Mouse (Mus musculus): Measurements from ENCODE around the gene Fetub. TPM values are rescaled to one million over a fixed set of nuclear protein-coding genes. Genes with fewer than 3 reads are reported as not detected.

The Fetub gene
- not detected in 2 replicates for polyA plus RNA-seq (2016; fragmentation: Nextera tagmentation; extraction: Ambion mirVana)

DNA sequence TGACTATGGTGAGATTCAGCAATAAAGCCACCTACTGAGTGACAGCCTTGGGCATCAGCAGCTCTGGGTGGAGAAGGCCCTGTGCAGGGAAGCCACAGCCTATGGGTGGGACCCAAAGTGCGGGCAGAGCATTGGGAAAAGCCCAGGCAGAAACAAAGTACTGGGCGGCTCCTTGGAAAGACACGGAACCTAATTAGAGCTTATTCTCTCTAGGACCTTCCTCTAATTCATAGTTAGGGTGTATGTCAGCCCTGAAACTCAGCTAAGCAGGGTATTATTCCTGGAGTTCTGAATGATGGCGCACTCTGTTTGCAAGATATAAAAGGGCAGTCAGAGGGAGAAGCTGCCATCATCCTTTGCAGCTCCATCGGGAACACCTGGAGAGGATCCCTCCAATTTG lies at the start of gene Fetub:
Fetub (plus strand) TSS at position 301 of the 400 bp plus-strand sequence.
- Histone ChIP-seq H3K36me3 (no peaks in the 10 kb centered on the region), H3K4me2 (replicated peaks) (no peak within 1 kb of the TSS), H3K27ac (no peak within 1 kb of the TSS), H3K4me1 (no peaks in the 10 kb centered on the region), H3K9me3 (replicated peaks) (no peaks in the 10 kb centered on the region; the same call in 1 of the 2 replicates), H3K4me3 (no peak within 1 kb of the TSS), H3K27me3 (no peaks in the 10 kb centered on the region), H3K9ac (no peak within 1 kb of the TSS)
- 87% methylated on average over 5 of the region's 5 CpGs for WGBS
- no peak for ATAC-seq (ENCODE audit: low FRiP score)

DNA sequence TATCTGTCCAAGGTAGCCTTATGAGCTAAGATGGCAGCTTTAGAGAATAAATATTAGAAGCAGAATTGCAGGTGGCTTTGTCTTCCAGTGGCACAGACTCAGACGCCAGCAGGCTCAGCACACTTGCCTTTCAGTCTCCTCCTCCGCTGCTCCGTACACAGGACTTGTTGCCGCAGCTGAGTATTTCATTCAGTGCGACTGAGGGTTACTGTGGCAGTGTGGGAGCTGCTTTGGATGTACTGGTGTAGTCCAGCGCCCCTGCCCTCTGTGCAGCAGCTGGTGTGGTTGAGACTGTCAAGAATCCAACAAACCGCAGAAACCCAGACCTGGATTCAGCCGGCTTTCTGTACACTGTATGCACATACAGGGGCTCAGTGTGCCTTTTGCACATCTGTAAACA lies 45.7 kb upstream of the Fetub start:
- Histone ChIP-seq H3K27me3 (no peaks in the 10 kb centered on the region), H3K27ac (no peak overlapping the region), H3K4me3 (no peak overlapping the region), H3K4me2 (replicated peaks) (no peak overlapping the region), H3K9me3 (replicated peaks) (no peaks in the 10 kb centered on the region), H3K9ac (no peak overlapping the region), H3K4me1 (no peaks in the 10 kb centered on the region), H3K36me3 (peaks cover 63% of the 10 kb centered on the region)
- WGBS: 94% methylated on average over 8 of the region's 8 CpGs
- ATAC-seq (ENCODE audit: low FRiP score): no peak

- peaks cover 56% of the 10 kb centered on the region for H3K36me3 ChIP-seq
- H3K27me3 ChIP-seq: no peaks in the 10 kb centered on the region
- WGBS: 74% methylated on average over 4 of the region's 4 CpGs
Measured at GRCm38 (mm10) chr16:22873369-22873768, 44.8 kb upstream of the Fetub start.

DNA sequence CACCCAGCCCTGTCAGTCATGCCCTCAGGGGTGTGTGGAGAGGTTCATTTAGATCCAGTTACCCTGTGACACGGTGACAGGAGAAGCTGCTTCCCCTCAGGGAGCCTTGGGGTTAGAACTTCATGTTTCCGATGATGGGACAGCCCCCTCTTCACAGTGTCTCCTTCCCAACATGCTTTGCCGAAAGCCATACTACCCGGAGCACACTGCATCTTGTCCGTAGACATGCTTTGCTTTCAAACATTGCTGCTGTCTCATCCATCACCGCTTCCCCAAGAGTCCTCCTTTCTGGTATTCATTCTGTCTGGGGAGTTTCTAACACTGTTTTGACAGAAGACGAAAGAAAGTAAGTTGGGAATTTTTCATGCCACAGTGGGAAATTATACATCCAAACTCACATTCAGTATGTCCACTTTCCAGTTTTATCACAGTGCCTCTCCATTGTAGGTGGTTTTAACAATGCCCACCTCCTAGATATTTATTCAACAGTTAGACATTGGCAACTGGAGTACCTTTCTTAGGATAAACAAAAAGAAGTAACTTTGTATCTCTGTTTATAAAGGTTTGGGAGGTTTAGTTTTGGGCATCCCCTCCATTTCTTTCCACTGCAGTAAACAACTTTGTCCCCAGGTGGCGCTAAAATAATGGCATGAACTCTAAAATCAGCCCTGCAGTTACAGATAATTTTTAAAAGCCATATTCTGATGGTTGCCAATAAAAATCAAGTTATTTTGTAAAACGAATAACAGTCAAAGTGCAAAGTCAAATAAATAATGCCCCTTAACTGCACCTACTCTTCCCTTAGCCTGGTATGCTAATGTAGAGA lies 41.7 kb upstream of the Fetub start:
- Histone ChIP-seq H3K27me3 (no peaks in the 10 kb centered on the region), H3K4me2 (replicated peaks) (no peak overlapping the region), H3K9me3 (replicated peaks) (no peaks in the 10 kb centered on the region), H3K4me1 (peaks cover 5% of the 10 kb centered on the region), H3K27ac (no peak overlapping the region), H3K4me3 (no peak overlapping the region), H3K36me3 (peaks cover 26% of the 10 kb centered on the region), H3K9ac (no peak overlapping the region)
- 42% methylated on average over 9 of the region's 9 CpGs for WGBS
- ATAC-seq (ENCODE audit: low FRiP score): no peak

More at GRCm38 (mm10) chr16:22873369-22873768, 44.8 kb upstream of the Fetub start:
- no peaks in the 10 kb centered on the region for H3K4me1 ChIP-seq
- no peak for ATAC-seq (ENCODE audit: low FRiP score)
- H3K9me3 ChIP-seq (replicated peaks): no peaks in the 10 kb centered on the region
- no peak overlapping the region for H3K9ac ChIP-seq
- no peak overlapping the region for H3K4me3 ChIP-seq
- no peak overlapping the region for H3K4me2 ChIP-seq (replicated peaks)
- no peak overlapping the region for H3K27ac ChIP-seq

DNA sequence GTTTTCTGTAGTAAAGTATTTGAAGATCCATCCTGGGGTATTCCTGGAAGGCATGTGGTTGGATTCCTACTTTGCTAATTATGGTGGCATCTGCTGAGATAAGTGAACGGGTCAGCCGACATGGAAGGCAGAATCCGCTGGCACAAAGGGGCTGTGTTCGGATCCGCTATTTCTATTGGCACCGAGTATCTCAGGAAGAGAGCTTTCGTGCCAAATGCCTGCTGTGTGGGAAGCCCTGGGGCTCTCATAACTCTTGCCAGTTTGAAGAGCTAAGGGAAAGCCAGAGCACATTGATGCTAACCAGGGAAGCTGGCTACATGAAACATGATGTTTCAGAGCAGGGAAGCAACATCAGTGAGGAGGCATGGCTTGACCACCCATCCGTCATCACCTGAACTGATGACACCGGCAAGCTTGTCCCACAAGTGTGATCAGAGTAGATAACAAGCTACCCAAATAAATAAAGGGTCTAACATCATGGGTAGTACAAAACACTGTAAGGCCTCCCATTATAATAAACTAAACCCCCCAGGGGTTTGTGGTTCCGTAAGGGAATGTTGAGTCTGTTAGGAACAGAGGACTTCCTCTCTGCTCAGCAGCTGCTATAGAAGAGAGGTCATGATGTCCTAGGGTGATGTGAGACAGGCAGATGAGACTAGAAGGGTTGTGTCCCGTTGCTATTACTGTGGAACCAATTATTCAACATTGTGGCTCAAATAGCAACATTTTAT lies 40.3 kb upstream of the Fetub start:
- Histone ChIP-seq H3K4me1 (peaks cover 5% of the 10 kb centered on the region), H3K4me3 (no peak overlapping the region), H3K27ac (no peak overlapping the region), H3K27me3 (no peaks in the 10 kb centered on the region), H3K4me2 (replicated peaks) (no peak overlapping the region), H3K36me3 (peaks cover 13% of the 10 kb centered on the region), H3K9ac (no peak overlapping the region), H3K9me3 (replicated peaks) (no peaks in the 10 kb centered on the region)
- whole genome bisulfite sequencing: 82% methylated on average over 11 of the region's 11 CpGs
- no peak for ATAC-seq (ENCODE audit: low FRiP score)

- 80% methylated on average over 7 of the region's 7 CpGs for WGBS
- Histone ChIP-seq H3K27me3 (no peaks in the 10 kb centered on the region), H3K27ac (no peak overlapping the region), H3K36me3 (peaks cover 4% of the 10 kb centered on the region; the same call in 1 of the 2 replicates), H3K4me1 (peaks cover 5% of the 10 kb centered on the region), H3K4me2 (replicated peaks) (no peak overlapping the region), H3K9me3 (replicated peaks) (no peaks in the 10 kb centered on the region), H3K9ac (no peak overlapping the region), H3K4me3 (no peak overlapping the region)
- ATAC-seq (ENCODE audit: low FRiP score): no peak
Measured at GRCm38 (mm10) chr16:22878716-22879115, 39.4 kb upstream of the Fetub start.

DNA sequence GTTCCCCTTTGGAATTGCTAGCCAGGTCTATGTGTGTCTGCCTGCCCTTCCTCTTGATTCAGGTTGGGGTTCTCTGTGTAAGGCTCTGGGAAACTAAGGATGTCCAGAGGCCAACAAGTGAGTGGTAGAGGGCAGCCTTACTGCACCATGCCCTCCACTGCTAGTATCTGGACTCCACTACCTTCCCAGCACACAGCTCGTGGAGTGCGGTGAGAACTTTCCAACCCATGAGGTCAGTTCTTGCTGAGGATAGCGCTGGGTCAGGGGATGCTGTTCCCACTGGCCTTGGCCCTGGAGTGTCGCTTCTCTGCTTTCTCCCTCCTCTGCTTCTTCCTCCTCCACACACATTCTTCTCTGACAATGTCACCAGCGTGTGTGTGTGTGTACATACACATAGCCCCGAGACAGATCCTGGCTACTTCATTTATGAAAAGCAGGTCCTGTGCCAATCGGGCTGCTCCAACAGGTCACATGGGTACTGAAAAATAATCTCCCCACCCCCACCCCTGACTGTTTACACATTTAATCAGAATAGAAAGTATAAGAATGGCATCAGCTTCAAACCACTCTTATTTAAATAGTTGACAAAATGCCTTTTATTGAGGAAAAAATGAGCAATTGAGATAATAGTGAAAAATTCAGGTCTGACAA lies 38.1 kb upstream of the Fetub start:
- Histone ChIP-seq H3K4me2 (replicated peaks) (no peak overlapping the region), H3K4me3 (no peak overlapping the region), H3K27me3 (no peaks in the 10 kb centered on the region), H3K27ac (no peak overlapping the region), H3K36me3 (no peaks in the 10 kb centered on the region), H3K9me3 (replicated peaks) (no peaks in the 10 kb centered on the region), H3K4me1 (peaks cover 5% of the 10 kb centered on the region), H3K9ac (no peak overlapping the region; the same call in 1 of the 2 replicates)
- ATAC-seq (ENCODE audit: low FRiP score): no peak
- WGBS: 61% methylated on average over 7 of the region's 7 CpGs

- no peaks in the 10 kb centered on the region for H3K27me3 ChIP-seq
- no peaks in the 10 kb centered on the region for H3K36me3 ChIP-seq
- 18% methylated on average over 6 of the region's 6 CpGs for WGBS
- no peak overlapping the region for H3K4me2 ChIP-seq (replicated peaks)
- H3K4me1 ChIP-seq: peaks cover 5% of the 10 kb centered on the region
- no peak overlapping the region for H3K4me3 ChIP-seq
- H3K27ac ChIP-seq: no peak overlapping the region
- H3K9ac ChIP-seq: no peak overlapping the region; the same call in 1 of the 2 replicates
- no peak for ATAC-seq (ENCODE audit: low FRiP score)
- no peaks in the 10 kb centered on the region for H3K9me3 ChIP-seq (replicated peaks)
Measured at GRCm38 (mm10) chr16:22880900-22881299, 37.2 kb upstream of the Fetub start.

GRCm38 (mm10) chr16:22881487-22881886 lies 36.6 kb upstream of the Fetub start:
- no peak overlapping the region for H3K27ac ChIP-seq
- H3K9me3 ChIP-seq (replicated peaks): no peaks in the 10 kb centered on the region
- H3K4me2 ChIP-seq (replicated peaks): no peak overlapping the region
- H3K36me3 ChIP-seq: no peaks in the 10 kb centered on the region
- H3K4me3 ChIP-seq: no peak overlapping the region
- peaks cover 5% of the 10 kb centered on the region for H3K4me1 ChIP-seq
- no peaks in the 10 kb centered on the region for H3K27me3 ChIP-seq
- 74% methylated on average over 4 of the region's 4 CpGs for WGBS
- no peak overlapping the region for H3K9ac ChIP-seq
- no peak for ATAC-seq (ENCODE audit: low FRiP score)

DNA sequence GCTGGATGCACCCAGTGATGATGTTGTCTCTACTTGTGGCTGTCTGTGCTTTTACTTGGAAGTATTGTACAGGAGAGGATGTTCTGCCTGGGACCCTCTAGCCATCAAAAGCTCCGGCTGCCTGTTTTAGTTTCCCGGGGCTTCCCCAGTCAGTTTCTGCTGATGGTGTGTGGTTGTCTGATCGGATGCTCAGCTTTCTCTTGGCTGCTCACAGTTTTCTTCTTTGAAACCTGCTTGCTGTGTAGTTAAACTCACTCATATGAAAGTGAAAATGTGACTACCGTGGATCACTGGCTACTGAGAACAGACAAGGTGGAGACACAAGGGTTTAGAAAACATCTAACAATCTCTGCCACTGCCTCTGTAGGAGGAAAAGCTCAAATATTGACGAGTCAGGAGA lies 34.7 kb upstream of the Fetub start:
- H3K9ac ChIP-seq: no peak overlapping the region
- no peak overlapping the region for H3K4me3 ChIP-seq
- no peak for ATAC-seq (ENCODE audit: low FRiP score)
- 78% methylated on average over 5 of the region's 5 CpGs for WGBS
- no peak overlapping the region for H3K4me2 ChIP-seq (replicated peaks)
- H3K9me3 ChIP-seq (replicated peaks): no peaks in the 10 kb centered on the region
- H3K27me3 ChIP-seq: no peaks in the 10 kb centered on the region
- H3K4me1 ChIP-seq: peaks cover 5% of the 10 kb centered on the region
- H3K36me3 ChIP-seq: no peaks in the 10 kb centered on the region
- H3K27ac ChIP-seq: no peak overlapping the region

GRCm38 (mm10) chr16:22885356-22885755 lies 32.8 kb upstream of the Fetub start:
- no peak for ATAC-seq (ENCODE audit: low FRiP score)
- H3K9me3 ChIP-seq (replicated peaks): no peaks in the 10 kb centered on the region
- H3K27me3 ChIP-seq: no peaks in the 10 kb centered on the region
- no peaks in the 10 kb centered on the region for H3K36me3 ChIP-seq
- peaks cover 5% of the 10 kb centered on the region for H3K4me1 ChIP-seq
- H3K4me3 ChIP-seq: no peak overlapping the region
- no peak overlapping the region for H3K9ac ChIP-seq
- no peak overlapping the region for H3K27ac ChIP-seq
- H3K4me2 ChIP-seq (replicated peaks): no peak overlapping the region
- WGBS: 56% methylated on average over 4 of the region's 4 CpGs

- no peaks in the 10 kb centered on the region for H3K27me3 ChIP-seq
- no peaks in the 10 kb centered on the region for H3K36me3 ChIP-seq
- no peaks in the 10 kb centered on the region for H3K4me1 ChIP-seq
- H3K27ac ChIP-seq: no peak overlapping the region
- H3K9ac ChIP-seq: no peak overlapping the region
- ATAC-seq (ENCODE audit: low FRiP score): no peak
- H3K9me3 ChIP-seq (replicated peaks): no peaks in the 10 kb centered on the region
- H3K4me3 ChIP-seq: no peak overlapping the region
- WGBS: 81% methylated on average over 3 of the region's 3 CpGs
- no peak overlapping the region for H3K4me2 ChIP-seq (replicated peaks)
Measured at GRCm38 (mm10) chr16:22886726-22887125, 31.4 kb upstream of the Fetub start.
